Mouse (Mus musculus): ENCODE measurements at regions not wholly inside any gene's neighbourhood (a gene's known extent, or its start where the extent isn't known, plus 50 kb on each side); places are given as distances from the start of the nearest gene placed in this dataset.

GRCm38 (mm10) chr7:36078666-36079065 is 275.9 kb upstream of the Zfp507 start:
- Histone ChIP-seq H3K27me3 (ENCODE audit: control insufficient read depth, insufficient read depth, low read length, poor library complexity, severe bottlenecking) (no peaks in the 10 kb centered on the region), H3K27ac (ENCODE audit: insufficient read depth, low read length) (no peak overlapping the region)
- TF ChIP-seq POLR2A (IDR thresholded peaks at IDR 0.05; ENCODE audit: insufficient read depth, low read length) = no peak
- TF ChIP-seq EP300 (IDR thresholded peaks at IDR 0.05; ENCODE audit: insufficient read depth, low read depth, low read length) = no peak
- TF ChIP-seq CTCF (IDR thresholded peaks at IDR 0.05; ENCODE audit: low read depth, low read length) = no peak

GRCm38 (mm10) chr7:36078089-36078654 is 275.4 kb upstream of the Zfp507 start:
- Histone ChIP-seq H3K4me1 (ENCODE audit: control insufficient read depth, insufficient read depth, low read length) (no peaks in the 10 kb centered on the region), H3K27me3 (ENCODE audit: control insufficient read depth, insufficient read depth, low read length, poor library complexity, severe bottlenecking) (no peaks in the 10 kb centered on the region), H3K9ac (ENCODE audit: low read depth, poor library complexity, severe bottlenecking) (no peak overlapping the region), H3K9me3 (replicated peaks; ENCODE audit: control insufficient read depth, insufficient read depth, low read length, poor library complexity, severe bottlenecking) (no peaks in the 10 kb centered on the region), H3K36me3 (ENCODE audit: control insufficient read depth, insufficient read depth, low read length, poor library complexity, severe bottlenecking) (no peaks in the 10 kb centered on the region), H3K4me3 (ENCODE audit: low read depth, low read length) (no peak overlapping the region), H3K27ac (ENCODE audit: insufficient read depth, low read length) (no peak overlapping the region)
- no peak for TF ChIP-seq CTCF (IDR thresholded peaks at IDR 0.05; ENCODE audit: low read depth, low read length)
- no peak for TF ChIP-seq POLR2A (IDR thresholded peaks at IDR 0.05; ENCODE audit: insufficient read depth, low read length)
- no peak for TF ChIP-seq EP300 (IDR thresholded peaks at IDR 0.05; ENCODE audit: insufficient read depth, low read depth, low read length)

More at GRCm38 (mm10) chr7:36078666-36079065, 275.9 kb upstream of the Zfp507 start:
- Histone ChIP-seq H3K36me3 (ENCODE audit: control insufficient read depth, insufficient read depth, low read length, poor library complexity, severe bottlenecking) (no peaks in the 10 kb centered on the region), H3K9ac (ENCODE audit: low read depth, poor library complexity, severe bottlenecking) (no peak overlapping the region), H3K4me3 (ENCODE audit: low read depth, low read length) (no peak overlapping the region), H3K4me1 (ENCODE audit: control insufficient read depth, insufficient read depth, low read length) (no peaks in the 10 kb centered on the region), H3K9me3 (replicated peaks; ENCODE audit: control insufficient read depth, insufficient read depth, low read length, poor library complexity, severe bottlenecking) (no peaks in the 10 kb centered on the region)

GRCm38 (mm10) chr7:36077271-36077670 is 274.5 kb upstream of the Zfp507 start:
- Histone ChIP-seq H3K27ac (ENCODE audit: insufficient read depth, low read length) (no peak overlapping the region), H3K4me3 (ENCODE audit: low read depth, low read length) (no peak overlapping the region), H3K9ac (ENCODE audit: low read depth, poor library complexity, severe bottlenecking) (no peak overlapping the region), H3K4me1 (ENCODE audit: control insufficient read depth, insufficient read depth, low read length) (no peaks in the 10 kb centered on the region), H3K36me3 (ENCODE audit: control insufficient read depth, insufficient read depth, low read length, poor library complexity, severe bottlenecking) (no peaks in the 10 kb centered on the region), H3K27me3 (ENCODE audit: control insufficient read depth, insufficient read depth, low read length, poor library complexity, severe bottlenecking) (no peaks in the 10 kb centered on the region), H3K9me3 (replicated peaks; ENCODE audit: control insufficient read depth, insufficient read depth, low read length, poor library complexity, severe bottlenecking) (no peaks in the 10 kb centered on the region)
- TF ChIP-seq EP300 (IDR thresholded peaks at IDR 0.05; ENCODE audit: insufficient read depth, low read depth, low read length) = no peak
- TF ChIP-seq POLR2A (IDR thresholded peaks at IDR 0.05; ENCODE audit: insufficient read depth, low read length) = no peak
- TF ChIP-seq CTCF (IDR thresholded peaks at IDR 0.05; ENCODE audit: low read depth, low read length) = no peak

GRCm38 (mm10) chr7:36076021-36076441 is 273.2 kb upstream of the Zfp507 start:
- Histone ChIP-seq H3K4me3 (ENCODE audit: low read depth, low read length) (no peak overlapping the region), H3K9me3 (replicated peaks; ENCODE audit: control insufficient read depth, insufficient read depth, low read length, poor library complexity, severe bottlenecking) (no peaks in the 10 kb centered on the region), H3K9ac (ENCODE audit: low read depth, poor library complexity, severe bottlenecking) (0 out of 2 replicates have a peak overlapping the region, but pooled peaks have one; percentile 22), H3K36me3 (ENCODE audit: control insufficient read depth, insufficient read depth, low read length, poor library complexity, severe bottlenecking) (no peaks in the 10 kb centered on the region), H3K27ac (ENCODE audit: insufficient read depth, low read length) (no peak overlapping the region), H3K4me1 (ENCODE audit: control insufficient read depth, insufficient read depth, low read length) (no peaks in the 10 kb centered on the region), H3K27me3 (ENCODE audit: control insufficient read depth, insufficient read depth, low read length, poor library complexity, severe bottlenecking) (no peaks in the 10 kb centered on the region; the same call in 1 of the 2 replicates)
- TF ChIP-seq CTCF (IDR thresholded peaks at IDR 0.05; ENCODE audit: low read depth, low read length) (no peak), EP300 (IDR thresholded peaks at IDR 0.05; ENCODE audit: insufficient read depth, low read depth, low read length) (no peak), POLR2A (IDR thresholded peaks at IDR 0.05; ENCODE audit: insufficient read depth, low read length) (no peak)

GRCm38 (mm10) chr7:36071774-36072173 is 269.0 kb upstream of the Zfp507 start:
- H3K36me3 ChIP-seq (ENCODE audit: control insufficient read depth, insufficient read depth, low read length, poor library complexity, severe bottlenecking) = no peaks in the 10 kb centered on the region
- no peak overlapping the region for H3K27ac ChIP-seq (ENCODE audit: insufficient read depth, low read length)
- no peaks in the 10 kb centered on the region; the same call in none of the 2 replicates for H3K27me3 ChIP-seq (ENCODE audit: control insufficient read depth, insufficient read depth, low read length, poor library complexity, severe bottlenecking)
- H3K9me3 ChIP-seq (replicated peaks; ENCODE audit: control insufficient read depth, insufficient read depth, low read length, poor library complexity, severe bottlenecking) = no peaks in the 10 kb centered on the region
- H3K4me1 ChIP-seq (ENCODE audit: control insufficient read depth, insufficient read depth, low read length) = no peaks in the 10 kb centered on the region
- H3K4me3 ChIP-seq (ENCODE audit: low read depth, low read length) = no peak overlapping the region
- no peak overlapping the region for H3K9ac ChIP-seq (ENCODE audit: low read depth, poor library complexity, severe bottlenecking)
- TF ChIP-seq POLR2A (IDR thresholded peaks at IDR 0.05; ENCODE audit: insufficient read depth, low read length) = no peak
- peak; percentile 68 for TF ChIP-seq CTCF (IDR thresholded peaks at IDR 0.05; ENCODE audit: low read depth, low read length)

- no peak overlapping the region for H3K9ac ChIP-seq (ENCODE audit: low read depth, poor library complexity, severe bottlenecking)
- H3K4me1 ChIP-seq (ENCODE audit: control insufficient read depth, insufficient read depth, low read length) = no peaks in the 10 kb centered on the region
- TF ChIP-seq POLR2A (IDR thresholded peaks at IDR 0.05; ENCODE audit: insufficient read depth, low read length) (no peak), EP300 (IDR thresholded peaks at IDR 0.05; ENCODE audit: insufficient read depth, low read depth, low read length) (no peak), CTCF (IDR thresholded peaks at IDR 0.05; ENCODE audit: low read depth, low read length) (no peak)
- no peaks in the 10 kb centered on the region for H3K36me3 ChIP-seq (ENCODE audit: control insufficient read depth, insufficient read depth, low read length, poor library complexity, severe bottlenecking)
- H3K9me3 ChIP-seq (replicated peaks; ENCODE audit: control insufficient read depth, insufficient read depth, low read length, poor library complexity, severe bottlenecking) = no peaks in the 10 kb centered on the region
- no peak overlapping the region for H3K27ac ChIP-seq (ENCODE audit: insufficient read depth, low read length)
- no peak overlapping the region for H3K4me3 ChIP-seq (ENCODE audit: low read depth, low read length)
- no peaks in the 10 kb centered on the region; the same call in none of the 2 replicates for H3K27me3 ChIP-seq (ENCODE audit: control insufficient read depth, insufficient read depth, low read length, poor library complexity, severe bottlenecking)
Observed at GRCm38 (mm10) chr7:36066725-36067124, 263.9 kb upstream of the Zfp507 start.
